Mouse (Mus musculus): ENCODE data around the gene Pptc7. TPM values are rescaled to one million over a fixed set of nuclear protein-coding genes. Genes with fewer than 3 reads are reported as not detected.
A peak's percentile ranks its signal among the peaks of the same experiment; 100 is the strongest.

The Pptc7 gene
- polyA plus RNA-seq, 1 experiment: 13.5 TPM

DNA sequence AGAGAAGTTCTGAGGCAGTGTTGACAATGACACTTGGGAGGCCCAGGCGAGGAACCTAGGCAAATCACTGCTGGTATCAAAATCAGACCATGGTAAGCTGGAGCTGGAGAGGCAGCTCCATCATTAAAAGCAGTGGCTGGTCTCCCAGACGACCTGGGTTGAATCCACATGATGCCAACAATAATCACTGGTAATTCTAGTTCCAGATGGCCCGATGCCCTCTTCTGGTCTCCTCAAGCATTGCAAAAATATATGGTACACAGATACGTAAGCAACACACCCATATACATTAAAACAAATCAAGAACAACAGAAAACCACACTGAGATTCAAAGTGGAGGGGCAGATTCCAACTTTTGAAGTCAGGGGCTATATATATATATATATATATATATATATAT lies 61.6 kb downstream of the Pptc7 start:
- Histone ChIP-seq H3K4me3 (ENCODE audit: insufficient read depth, low read length) (no peak overlapping the region), H3K27ac (ENCODE audit: insufficient read depth, low read depth, low read length) (no peak overlapping the region), H3K4me1 (ENCODE audit: control insufficient read depth, insufficient read depth, low read length) (peaks cover 16% of the 10 kb centered on the region)
- TF ChIP-seq CTCF (IDR thresholded peaks at IDR 0.05; ENCODE audit: low read depth, low read length) (no peak), POLR2A (IDR thresholded peaks at IDR 0.05; ENCODE audit: borderline replicate concordance, low read depth, low read length) (no peak)

DNA sequence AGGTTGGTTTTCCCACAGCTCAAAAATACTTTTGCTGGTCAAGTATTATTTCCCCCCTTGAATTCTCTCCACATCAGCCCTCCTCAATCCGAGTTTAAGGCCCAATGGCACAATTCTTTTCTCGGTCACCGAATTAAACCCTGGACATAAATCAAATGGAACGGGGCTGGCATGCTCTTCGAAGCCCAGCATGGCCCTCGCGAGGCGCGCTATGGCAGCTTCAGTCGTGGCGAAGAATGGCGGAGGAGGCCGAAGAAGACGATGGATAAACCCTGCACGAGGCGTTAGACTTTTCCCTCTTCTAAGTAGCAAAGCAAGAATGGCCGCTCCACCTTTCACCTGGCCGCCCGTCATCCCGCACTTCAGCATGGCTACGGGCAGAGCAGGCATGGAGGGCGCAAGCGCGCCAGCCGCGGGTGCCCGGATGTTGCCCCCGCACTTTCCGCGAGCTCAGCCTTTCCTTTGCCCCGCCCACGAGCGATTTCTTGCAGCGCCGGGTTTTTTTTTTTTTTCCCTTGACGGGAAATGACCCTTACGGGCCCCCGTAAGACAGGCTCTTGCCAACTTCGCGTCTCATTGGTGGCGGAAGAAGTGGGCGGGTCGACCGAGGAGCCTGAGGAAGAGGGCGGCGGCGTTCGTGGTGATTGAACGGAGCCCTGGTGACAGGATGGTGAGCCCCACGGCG lies 69.8 kb downstream of the Pptc7 start, which contains the start of the genes Rad9b and Vps29:
Gene Rad9b, minus strand, starts transcription at position 427 of the 685 bp plus-strand sequence.
Gene Vps29, plus strand, starts transcription at position 563 of the 685 bp plus-strand sequence.
- H3K27ac ChIP-seq (ENCODE audit: insufficient read depth, low read depth, low read length): peak within 1 kb of the TSS; percentile 66
- H3K4me3 ChIP-seq (ENCODE audit: insufficient read depth, low read length): peak within 1 kb of the TSS; percentile 69
- no peak for TF ChIP-seq CTCF (IDR thresholded peaks at IDR 0.05; ENCODE audit: low read depth, low read length)

DNA sequence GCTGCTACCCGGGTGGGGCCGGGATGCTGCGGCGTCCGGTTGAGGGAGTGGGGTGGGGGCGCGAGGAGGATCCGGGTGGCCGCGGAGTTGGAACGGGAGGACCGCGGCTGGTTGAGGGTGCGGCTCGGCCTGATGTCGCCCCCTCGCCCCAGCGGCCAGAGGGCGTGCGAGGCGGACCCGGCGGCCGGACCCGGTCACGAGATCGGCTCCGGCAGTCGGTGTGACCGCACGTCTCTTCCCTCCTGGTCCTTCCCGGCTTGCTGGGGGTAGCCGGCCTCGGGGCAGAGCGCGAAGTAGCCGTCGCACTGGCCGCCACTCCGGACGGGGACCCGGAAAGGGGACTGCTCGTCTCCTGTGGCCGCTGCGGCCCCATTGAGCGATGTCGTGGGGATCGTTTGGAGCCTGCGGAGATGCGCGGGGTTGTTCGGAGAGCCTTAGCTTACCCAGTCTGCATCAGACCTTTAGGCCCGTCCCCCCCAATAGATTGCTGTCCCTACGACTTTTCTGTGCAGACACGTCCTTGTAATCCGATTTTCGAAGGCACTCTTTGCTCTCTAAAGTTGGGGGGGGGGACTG lies 70.4 kb downstream of the Pptc7 start:
- Histone ChIP-seq H3K4me1 (ENCODE audit: control insufficient read depth, insufficient read depth, low read length) (peaks cover 10% of the 10 kb centered on the region), H3K27ac (ENCODE audit: insufficient read depth, low read depth, low read length) (peak overlapping the region; percentile 66), H3K4me3 (ENCODE audit: insufficient read depth, low read length) (peak overlapping the region; percentile 68)
- TF ChIP-seq POLR2A (IDR thresholded peaks at IDR 0.05; ENCODE audit: borderline replicate concordance, low read depth, low read length) (no peak), CTCF (IDR thresholded peaks at IDR 0.05; ENCODE audit: low read depth, low read length) (no peak)

More for the DNA sequence above, 69.8 kb downstream of the Pptc7 start, which contains the start of the genes Rad9b and Vps29:
- H3K4me1 ChIP-seq (ENCODE audit: control insufficient read depth, insufficient read depth, low read length): peaks cover 10% of the 10 kb centered on the region

DNA sequence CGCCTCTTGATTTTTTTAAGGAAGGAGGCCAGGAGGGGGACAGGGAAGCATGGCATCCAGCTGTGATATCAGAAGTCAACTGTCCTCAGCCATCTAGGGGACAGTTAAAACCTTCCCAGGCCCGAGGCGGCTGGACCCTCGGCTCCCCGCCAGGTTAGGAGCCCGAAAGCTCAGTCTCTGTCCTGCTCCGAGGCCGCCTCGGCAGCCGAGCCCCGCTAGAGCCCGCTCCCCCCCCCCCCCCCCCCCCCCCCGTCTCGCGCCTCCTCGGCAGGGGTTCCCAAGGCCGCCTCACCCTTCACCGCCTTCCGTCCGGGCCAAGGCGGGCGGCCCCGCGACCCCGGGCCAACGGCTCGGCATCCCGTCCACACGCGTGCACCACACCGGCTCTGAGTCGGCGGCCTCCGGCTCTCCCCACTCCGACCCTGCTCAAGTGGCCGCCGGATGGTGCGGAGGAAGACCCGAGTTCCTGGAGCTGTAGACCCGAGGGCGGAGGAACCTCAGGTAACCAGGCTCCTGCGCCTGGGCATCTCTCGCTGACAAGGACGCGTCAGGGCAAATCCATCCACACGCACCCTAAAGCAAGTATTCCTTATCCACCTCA lies 87.5 kb downstream of the Pptc7 start, which contains the start of gene Gpn3:
Gene Gpn3, plus strand, starts transcription at position 286 of the 601 bp plus-strand sequence.
- Histone ChIP-seq H3K4me1 (ENCODE audit: control insufficient read depth, insufficient read depth, low read length) (peaks cover 6% of the 10 kb centered on the region; the same call in 1 of the 2 replicates), H3K27ac (ENCODE audit: insufficient read depth, low read depth, low read length) (peak within 1 kb of the TSS; percentile 52), H3K4me3 (ENCODE audit: insufficient read depth, low read length) (peak within 1 kb of the TSS; percentile 79)
- TF ChIP-seq CTCF (IDR thresholded peaks at IDR 0.05; ENCODE audit: low read depth, low read length) (no peak), POLR2A (IDR thresholded peaks at IDR 0.05; ENCODE audit: borderline replicate concordance, low read depth, low read length) (no peak)

DNA sequence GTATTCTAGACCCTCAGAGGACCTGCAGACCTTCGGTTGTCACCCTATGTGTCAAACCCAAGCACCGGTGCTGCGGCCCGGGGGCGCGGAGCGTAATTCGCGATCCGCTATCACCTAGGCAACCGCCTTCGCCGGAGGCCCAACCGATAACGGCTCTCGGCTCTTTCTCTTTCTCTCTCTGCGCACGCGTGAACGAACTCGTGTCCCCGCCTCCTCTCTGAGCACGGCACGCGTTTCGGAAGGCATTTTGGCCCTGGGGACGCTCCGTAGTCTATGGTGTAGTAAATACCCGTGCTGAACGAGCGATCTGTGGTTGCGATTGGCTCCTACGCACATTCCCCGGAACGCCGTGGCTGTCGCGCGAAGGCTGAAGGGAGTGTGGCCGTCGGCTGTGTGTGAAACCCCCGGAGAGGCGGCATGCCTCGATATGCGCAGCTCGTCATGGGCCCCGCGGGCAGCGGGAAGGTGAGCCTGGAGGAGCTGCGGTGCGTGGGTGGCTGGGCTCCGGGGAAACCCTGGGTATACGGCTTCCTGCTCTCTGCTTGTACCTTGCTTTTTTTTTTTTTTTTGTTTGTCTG lies 88.1 kb downstream of the Pptc7 start, which contains the start of gene Fam216a:
Gene Fam216a, minus strand, starts transcription at position 173 of the 578 bp plus-strand sequence.
- TF ChIP-seq POLR2A (IDR thresholded peaks at IDR 0.05; ENCODE audit: borderline replicate concordance, low read depth, low read length) (0 out of 2 replicates have a peak, but pooled peaks have one; percentile 77), CTCF (IDR thresholded peaks at IDR 0.05; ENCODE audit: low read depth, low read length) (no peak)
- H3K4me3 ChIP-seq (ENCODE audit: insufficient read depth, low read length): peak within 1 kb of the TSS; percentile 79
- peak within 1 kb of the TSS; percentile 52 for H3K27ac ChIP-seq (ENCODE audit: insufficient read depth, low read depth, low read length)
- peaks cover 3% of the 10 kb centered on the region; the same call in 1 of the 2 replicates for H3K4me1 ChIP-seq (ENCODE audit: control insufficient read depth, insufficient read depth, low read length)

DNA sequence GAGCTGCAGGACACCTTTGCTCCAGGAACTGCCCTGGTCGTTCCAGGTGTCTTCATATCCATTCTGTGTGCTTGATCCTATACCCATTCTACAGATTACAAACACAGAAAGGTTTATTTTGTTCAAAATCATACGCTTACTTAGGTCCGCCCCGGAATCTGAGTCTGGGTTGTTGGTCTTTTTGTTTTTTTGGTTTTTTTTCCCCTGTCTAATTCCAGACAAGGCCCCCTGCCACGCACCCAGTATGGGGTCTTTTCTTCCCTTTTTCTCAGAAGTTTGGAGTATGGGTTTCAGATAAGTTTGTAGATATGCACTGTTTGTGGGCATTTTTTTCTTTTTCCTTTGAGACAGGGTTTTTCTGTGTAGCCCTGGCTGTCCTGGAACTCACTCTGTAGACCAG lies 88.7 kb downstream of the Pptc7 start:
- Histone ChIP-seq H3K4me3 (ENCODE audit: insufficient read depth, low read length) (peak overlapping the region; percentile 79), H3K27ac (ENCODE audit: insufficient read depth, low read depth, low read length) (peak overlapping the region; percentile 52), H3K4me1 (ENCODE audit: control insufficient read depth, insufficient read depth, low read length) (peaks cover 3% of the 10 kb centered on the region; the same call in 1 of the 2 replicates)
- TF ChIP-seq CTCF (IDR thresholded peaks at IDR 0.05; ENCODE audit: low read depth, low read length) (no peak), POLR2A (IDR thresholded peaks at IDR 0.05; ENCODE audit: borderline replicate concordance, low read depth, low read length) (no peak)

Other genes starting within 250 kb of the Pptc7 start
- gene Cux2, start 234.3 kb upstream of the Pptc7 start, polyA plus RNA-seq (2012; ENCODE audit: insufficient read depth, insufficient read length, missing spikeins): 0.07 TPM in 1 of 2 replicates, not detected in the other
- 3.6 TPM in 1 of 2 replicates, not detected in the other for gene Myl2, start 183.4 kb upstream of the Pptc7 start, polyA plus RNA-seq (2012; ENCODE audit: insufficient read depth, insufficient read length, missing spikeins)
- gene Ccdc63, start 143.5 kb upstream of the Pptc7 start, polyA plus RNA-seq (2012; ENCODE audit: insufficient read depth, insufficient read length, missing spikeins): 1.8 and 2.5 TPM in 2 replicates
- gene Ppp1cc, start 126.1 kb upstream of the Pptc7 start, polyA plus RNA-seq (2012; ENCODE audit: insufficient read depth, insufficient read length, missing spikeins): 308 and 336 TPM in 2 replicates
- 50.7 and 54.3 TPM in 2 replicates for gene Hvcn1, start 77.6 kb upstream of the Pptc7 start, polyA plus RNA-seq (2012; ENCODE audit: insufficient read depth, insufficient read length, missing spikeins)
- 13.7 and 15.6 TPM in 2 replicates for gene Tctn1, start 19.9 kb upstream of the Pptc7 start, polyA plus RNA-seq (2012; ENCODE audit: insufficient read depth, insufficient read length, missing spikeins)
- 1.9 and 2.6 TPM in 2 replicates for gene Rad9b, start 69.9 kb downstream of the Pptc7 start, polyA plus RNA-seq (2012; ENCODE audit: insufficient read depth, insufficient read length, missing spikeins)
- gene Vps29, start 70.0 kb downstream of the Pptc7 start, polyA plus RNA-seq (2012; ENCODE audit: insufficient read depth, insufficient read length, missing spikeins): 123 and 134 TPM in 2 replicates
- 16.9 and 19.7 TPM in 2 replicates for gene Gpn3, start 87.5 kb downstream of the Pptc7 start, polyA plus RNA-seq (2012; ENCODE audit: insufficient read depth, insufficient read length, missing spikeins)
- 8.3 and 11.5 TPM in 2 replicates for gene Fam216a, start 88.0 kb downstream of the Pptc7 start, polyA plus RNA-seq (2012; ENCODE audit: insufficient read depth, insufficient read length, missing spikeins)
- gene Arpc3, start 107.5 kb downstream of the Pptc7 start, polyA plus RNA-seq (2012; ENCODE audit: insufficient read depth, insufficient read length, missing spikeins): 741 and 780 TPM in 2 replicates
- gene Anapc7, start 137.3 kb downstream of the Pptc7 start, polyA plus RNA-seq (2012; ENCODE audit: insufficient read depth, insufficient read length, missing spikeins): 19.6 and 22.2 TPM in 2 replicates
- 57.0 and 57.2 TPM in 2 replicates for gene Atp2a2, start 217.9 kb downstream of the Pptc7 start, polyA plus RNA-seq (2012; ENCODE audit: insufficient read depth, insufficient read length, missing spikeins)

Data from bone marrow macrophage, adult 2 months (primary cell).